Mouse (Mus musculus) cortical plate, adult 2 months (tissue): Measurements from ENCODE around the gene Prp2. TPM values are rescaled to one million over a fixed set of nuclear protein-coding genes. Genes with fewer than 3 reads are reported as not detected.
"Not testable (repeated sequence)": the region's sequence is repeated elsewhere in the genome, so short reads cannot be mapped to it uniquely, and the experiment has no call there.

ENCODE experiments used
- H3K27ac ChIP-seq: fragments of 200-500 bp; 2 replicates; pipeline ENCODE4 v1.5.1; 2012; ENCODE audit warnings: low read length, control low read depth, inconsistent platforms; ENCODE audit not compliant: insufficient read depth
- H3K4me1 ChIP-seq: fragments of 200-500 bp; 2 replicates; pipeline ENCODE4 v1.6.1; 2011; ENCODE audit warnings: low read length; ENCODE audit not compliant: control insufficient read depth, insufficient read depth
- H3K4me3 ChIP-seq: fragments of 200-500 bp; 2 replicates; pipeline ENCODE4 v1.5.1; 2011; ENCODE audit warnings: mild to moderate bottlenecking, low read length, control low read depth; ENCODE audit not compliant: insufficient read depth
- CTCF ChIP-seq: fragments of 200-500 bp; IDR thresholded peaks from 2 replicates; pipeline ENCODE4 v1.5.1; 2011; ENCODE audit warnings: mild to moderate bottlenecking, control low read depth, low read length; ENCODE audit not compliant: insufficient read depth; ENCODE audit errors: extremely low read depth
- POLR2A ChIP-seq: fragments of 200-500 bp; IDR thresholded peaks from 2 replicates; pipeline ENCODE4 v1.6.1; 2011; ENCODE audit warnings: mild to moderate bottlenecking, low read length, control low read depth; ENCODE audit not compliant: insufficient read depth; ENCODE audit errors: extremely low read depth
- polyA plus RNA-seq: library from polyadenylated mRNA; depleted of rRNA; stranded (reverse); fragments of >200 nt; gene quantifications from 2 replicates; pipeline ENCODE4 v1.2.3, GENCODE M21; 2012; rRNA removed

Gene Prp2
- polyA plus RNA-seq: not detected in 2 replicates

DNA sequence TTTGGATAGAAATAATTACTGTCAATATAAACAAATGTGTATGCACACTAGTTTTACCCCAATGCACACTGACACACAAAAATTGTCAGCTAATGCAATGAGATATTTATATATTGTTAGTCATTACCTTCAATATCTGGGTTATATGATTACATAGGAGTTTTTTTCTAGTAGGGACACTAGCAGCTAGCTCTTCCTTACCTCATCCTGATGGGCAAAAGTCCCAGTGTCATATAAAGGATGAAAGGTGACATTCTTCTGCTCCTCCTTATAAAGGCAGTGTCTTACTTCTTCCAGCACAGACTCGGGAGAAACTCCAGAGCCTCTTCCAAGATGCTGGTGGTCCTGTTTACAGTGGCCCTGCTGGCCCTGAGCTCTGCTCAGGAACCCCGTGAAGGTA, at the start of gene Prp2:
Gene Prp2, plus strand, starts transcription at position 301 of the 400 bp plus-strand sequence.
- H3K27ac ChIP-seq, H3K4me1 ChIP-seq, H3K4me3 ChIP-seq: not testable (repeated sequence)

DNA sequence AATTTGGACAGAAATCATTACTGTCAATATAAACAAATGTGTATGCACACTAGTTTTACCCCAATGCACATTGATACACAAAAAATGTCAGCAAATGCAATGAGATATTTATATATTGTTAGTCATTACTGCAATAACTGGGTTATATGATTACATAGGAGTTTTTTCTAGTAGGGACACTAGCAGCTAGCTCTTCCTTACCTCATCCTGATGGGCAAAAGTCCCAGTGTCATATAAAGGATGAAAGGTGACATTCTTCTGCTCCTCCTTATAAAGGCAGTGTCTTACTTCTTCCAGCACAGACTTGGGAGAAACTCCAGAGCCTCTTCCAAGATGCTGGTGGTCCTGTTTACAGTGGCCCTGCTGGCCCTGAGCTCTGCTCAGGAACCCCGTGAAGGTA, 26.2 kb upstream of the Prp2 start, which contains the start of gene Prh1:
Gene Prh1, plus strand, starts transcription at position 301 of the 400 bp plus-strand sequence.
- H3K27ac ChIP-seq, H3K4me1 ChIP-seq, H3K4me3 ChIP-seq: not testable (repeated sequence)

DNA sequence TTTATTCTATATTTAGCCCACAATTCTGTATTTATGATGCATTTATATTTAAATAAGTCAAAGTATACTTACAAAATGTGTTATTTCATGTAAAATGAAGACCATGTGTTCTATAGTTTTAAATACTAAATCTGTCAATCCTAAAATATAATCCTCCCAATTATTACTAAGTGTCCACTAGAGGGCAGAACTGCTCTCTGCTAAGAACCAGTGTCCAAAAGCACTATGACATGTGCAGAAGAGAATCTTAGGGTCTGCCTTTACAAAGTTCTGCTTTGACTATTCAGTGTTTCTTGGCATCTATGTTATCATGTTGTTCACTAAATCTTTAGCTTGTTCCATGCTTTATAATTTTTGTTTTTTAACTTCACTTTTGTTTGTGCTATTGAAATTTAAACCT, 53.7 kb downstream of the Prp2 start:
- Histone ChIP-seq H3K4me3 (no peak overlapping the region), H3K4me1 (no peaks in the 10 kb centered on the region), H3K27ac (no peak overlapping the region)
- TF ChIP-seq POLR2A (no peak), CTCF (no peak)

Other genes with a start within 250 kb of the Prp2 start
- gene Gm8882, start 231.8 kb upstream of the Prp2 start, polyA plus RNA-seq: not detected in 2 replicates
- not detected in 2 replicates for gene Prh1, start 26.1 kb upstream of the Prp2 start, polyA plus RNA-seq
- not detected in 2 replicates for gene A630073D07Rik, start 55.6 kb downstream of the Prp2 start, polyA plus RNA-seq
- not detected in 2 replicates for gene Tas2r120, start 61.0 kb downstream of the Prp2 start, polyA plus RNA-seq
- not detected in 2 replicates for gene Tas2r121, start 105.1 kb downstream of the Prp2 start, polyA plus RNA-seq
- not detected in 2 replicates for gene Tas2r122, start 116.0 kb downstream of the Prp2 start, polyA plus RNA-seq
- gene Tas2r115, start 142.1 kb downstream of the Prp2 start, polyA plus RNA-seq: not detected in 2 replicates
- gene Tas2r124, start 158.8 kb downstream of the Prp2 start, polyA plus RNA-seq: not detected in 2 replicates
- not detected in 2 replicates for gene Tas2r102, start 166.2 kb downstream of the Prp2 start, polyA plus RNA-seq
- gene Tas2r136, start 182.2 kb downstream of the Prp2 start, polyA plus RNA-seq: not detected in 2 replicates
- gene Tas2r117, start 206.9 kb downstream of the Prp2 start, polyA plus RNA-seq: not detected in 2 replicates